Mouse (Mus musculus): ENCODE results near the gene Mbd5.

The Mbd5 gene

GRCm38 (mm10) chr2:49349813-49350212 lies 400.5 kb downstream of the Mbd5 start:
- peak; percentile 7 for DNase-seq (ENCODE audit: low spot score)

- DNase-seq (ENCODE audit: low spot score) = no peak
These were observed 401.5 kb downstream of the Mbd5 start for GRCm38 (mm10) chr2:49350852-49351251.

GRCm38 (mm10) chr2:49354066-49354465 lies 404.8 kb downstream of the Mbd5 start:
- no peak for DNase-seq (ENCODE audit: low spot score)

DNA sequence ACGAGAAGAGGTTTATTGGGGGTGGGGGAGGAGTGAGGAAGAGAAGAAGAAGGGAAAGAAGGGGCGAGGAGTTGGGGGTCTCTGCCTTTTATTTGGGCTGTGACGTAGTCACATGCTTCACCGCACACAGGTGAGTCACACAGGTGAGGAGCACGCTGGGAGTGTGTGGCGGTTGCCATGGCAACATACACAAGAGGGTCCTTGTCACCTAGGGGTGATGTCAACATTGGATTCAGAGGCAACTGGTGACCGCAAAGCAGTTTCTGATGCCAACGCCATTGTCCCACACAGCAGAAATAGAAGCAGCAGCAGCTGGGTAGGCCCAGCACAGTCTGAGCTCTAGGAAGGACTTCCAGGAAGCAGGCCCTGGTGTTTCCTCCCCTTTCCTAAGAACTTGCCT lies 406.6 kb downstream of the Mbd5 start:
- no peak for DNase-seq (ENCODE audit: low spot score)

- DNase-seq (ENCODE audit: low spot score) = no peak
These were observed 409.0 kb downstream of the Mbd5 start for GRCm38 (mm10) chr2:49358128-49358814.

DNA sequence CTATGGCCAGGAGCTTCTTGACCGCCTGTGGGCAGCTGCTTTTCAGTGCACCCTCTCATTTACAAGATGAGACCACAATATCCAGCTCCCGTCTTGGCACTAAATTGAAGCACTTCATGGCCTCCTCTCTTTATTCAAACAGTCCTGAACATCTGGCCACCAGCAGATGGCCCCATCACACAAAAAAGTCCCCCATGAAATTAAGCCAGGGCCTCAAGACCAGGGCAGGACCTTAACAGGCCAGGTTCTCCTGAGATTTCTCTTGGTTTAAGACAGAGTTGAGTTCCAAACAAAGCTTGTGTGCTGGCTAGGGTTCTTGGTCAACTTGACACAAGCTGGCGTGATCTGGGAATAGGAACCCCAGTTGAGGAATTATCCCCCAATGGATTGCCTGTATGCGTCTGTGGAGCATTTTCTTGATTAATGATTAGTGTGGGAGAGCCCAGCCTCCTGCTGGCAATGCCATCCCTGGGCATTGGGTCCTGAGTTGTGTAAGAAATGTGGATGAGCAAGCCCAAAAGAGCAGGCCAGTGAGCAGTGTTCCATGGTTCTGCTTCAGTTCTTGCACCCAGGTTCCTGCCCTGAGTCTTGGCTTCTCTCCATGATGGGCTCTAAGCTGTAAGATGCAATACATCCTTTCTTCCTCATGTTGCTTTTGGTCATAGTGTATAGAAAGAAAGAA lies 409.7 kb downstream of the Mbd5 start:
- no peak for DNase-seq (ENCODE audit: low spot score)

- no peak for DNase-seq (ENCODE audit: low spot score)
These were observed 410.4 kb downstream of the Mbd5 start for GRCm38 (mm10) chr2:49359706-49360105.

GRCm38 (mm10) chr2:49364546-49364945 lies 415.2 kb downstream of the Mbd5 start:
- DNase-seq (ENCODE audit: low spot score) = no peak

DNA sequence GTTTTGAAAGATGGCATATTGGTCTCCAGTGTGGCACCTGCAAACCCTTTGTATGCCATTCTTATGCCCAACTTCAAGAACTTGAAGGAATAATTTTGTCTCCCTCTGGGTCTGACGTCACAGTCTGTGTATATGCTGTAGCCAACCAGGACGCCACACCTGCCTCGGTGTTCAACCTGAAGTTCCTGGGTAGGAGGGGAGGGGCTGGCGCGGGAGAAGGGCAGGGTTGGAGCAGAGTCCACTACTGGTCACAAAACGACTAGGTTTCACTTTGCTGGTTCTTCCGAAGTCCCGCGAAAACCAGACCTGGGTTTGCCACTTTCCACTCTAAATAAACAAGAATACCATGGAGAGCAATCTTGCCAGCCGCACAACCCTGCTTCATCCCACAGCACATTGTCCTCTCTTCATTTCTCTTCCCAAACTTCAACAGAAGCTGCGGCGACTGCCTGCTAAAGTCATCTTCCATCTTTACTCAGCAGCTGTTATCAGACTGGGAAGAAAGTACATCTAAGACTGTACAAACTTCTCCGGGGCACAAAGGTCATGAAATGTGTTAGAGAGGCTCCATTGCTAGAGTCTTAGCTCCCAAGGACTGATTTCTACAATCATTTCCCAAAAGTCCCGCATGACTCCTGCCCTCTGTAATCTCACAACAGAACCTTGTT lies 417.7 kb downstream of the Mbd5 start:
- no peak for DNase-seq (ENCODE audit: low spot score)

GRCm38 (mm10) chr2:49367546-49367917 lies 418.2 kb downstream of the Mbd5 start:
- DNase-seq (ENCODE audit: low spot score) = no peak

DNA sequence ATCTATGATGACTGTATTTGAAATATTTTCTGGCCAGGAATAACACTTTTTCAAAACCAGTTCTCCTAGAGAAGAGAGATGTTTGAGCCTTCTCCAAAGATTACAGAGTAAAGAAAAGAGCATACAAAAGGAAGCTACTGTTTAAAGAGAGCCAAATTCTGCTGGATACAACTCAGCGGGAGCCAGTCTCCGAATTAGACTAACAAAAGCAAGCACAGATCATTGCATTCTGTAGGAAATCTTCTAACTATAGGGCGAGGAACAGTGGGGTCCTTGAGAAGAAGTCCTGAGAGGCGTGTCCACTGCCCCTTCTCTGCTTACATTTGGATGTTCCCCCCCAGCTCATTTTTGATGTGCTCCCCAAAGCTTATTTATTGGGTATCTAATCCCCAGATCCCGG lies 422.3 kb downstream of the Mbd5 start:
- no peak for DNase-seq (ENCODE audit: low spot score)

- DNase-seq (ENCODE audit: low spot score) = no peak
These were observed 423.3 kb downstream of the Mbd5 start for GRCm38 (mm10) chr2:49372586-49372985.
